Mouse (Mus musculus): ENCODE results near the gene Dab2ip.

DNA sequence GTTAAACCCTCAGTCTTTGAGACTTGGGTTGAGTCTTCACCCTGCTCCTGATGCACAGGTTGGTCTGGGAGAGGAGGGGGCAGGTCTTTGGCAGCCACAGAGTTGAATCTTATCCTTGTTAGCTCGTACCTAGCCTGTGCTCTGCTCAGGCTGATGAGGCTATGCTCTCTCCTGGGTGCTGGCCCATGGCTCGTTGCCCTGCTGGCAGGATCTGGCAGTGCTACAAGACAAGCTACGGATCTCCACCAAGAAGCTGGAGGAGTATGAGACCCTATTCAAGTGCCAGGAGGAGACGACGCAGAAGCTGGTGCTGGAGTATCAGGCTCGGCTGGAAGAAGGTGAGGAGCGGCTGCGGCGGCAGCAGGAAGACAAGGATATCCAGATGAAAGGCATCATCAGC, 164.8 kb downstream of the Dab2ip start:
- TF ChIP-seq CTCF (IDR thresholded peaks at IDR 0.05; ENCODE audit: low read depth, low read length) (no peak), GATA1 (IDR thresholded peaks at IDR 0.05; ENCODE audit: borderline replicate concordance, low read length) (no peak), POLR2AphosphoS5 (IDR thresholded peaks at IDR 0.05; ENCODE audit: insufficient replicate concordance, low read depth, low read length) (no peak), TAL1 (conservative IDR thresholded peaks at IDR 0.05; ENCODE audit: low read depth, low read length) (no peak)

All from G1E (cell line).